Mouse (Mus musculus) v-Abl transformed pro-B cells (cell line): ENCODE measurements around the gene Dvl1.

Experiments
- in situ Hi-C, 2 experiments: fragments of 400-800 bp; cut with MboI; formaldehyde crosslinking; loops; one replicate each; pipeline ENCODE4 v1.15.1; 2025; ENCODE audit not compliant: unreplicated experiment in 2 of 2

Gene Dvl1

GRCm38 (mm10) chr4:155846871-155847578, at the start of gene Dvl1:
Dvl1 (plus strand) TSS chr4:155847402.
- in situ Hi-C loops, result no loop called here

- in situ Hi-C loops, result loop anchor here in 1 of 2 experiments (25.0 kb wide), 1 partner anchor 715 kb away; the partner anchor contains the start of genes Morn1 and Rer1
Observed at GRCm38 (mm10) chr4:155802075-155802474, 45.1 kb upstream of the Dvl1 start.

GRCm38 (mm10) chr4:155802741-155803339, 44.4 kb upstream of the Dvl1 start, which contains the start of gene Mrpl20:
Mrpl20 (plus strand) TSS chr4:155802878.
- in situ Hi-C loops, result loop anchor here in 1 of 2 experiments (25.0 kb wide), 1 partner anchor 716 kb away; the partner anchor contains the start of genes Morn1 and Rer1

GRCm38 (mm10) chr4:155803340-155804041, 43.7 kb upstream of the Dvl1 start:
- in situ Hi-C loops, result loop anchor here in 1 of 2 experiments (25.0 kb wide), 1 partner anchor 716 kb away; the partner anchor contains the start of genes Morn1 and Rer1

GRCm38 (mm10) chr4:155807841-155808240, 39.4 kb upstream of the Dvl1 start:
- in situ Hi-C loops, result loop anchor here in 1 of 2 experiments (25.0 kb wide), 1 partner anchor 721 kb away; the partner anchor contains the start of genes Morn1 and Rer1

- in situ Hi-C loops, result loop anchor here in 1 of 2 experiments (25.0 kb wide), 1 partner anchor 725 kb away; the partner anchor contains the start of genes Morn1 and Rer1
Observed at GRCm38 (mm10) chr4:155811929-155812664, 35.1 kb upstream of the Dvl1 start, which contains the start of gene Ccnl2. Ccnl2 (plus strand) TSS chr4:155812489.

GRCm38 (mm10) chr4:155812665-155813181, 34.5 kb upstream of the Dvl1 start:
- in situ Hi-C loops, result loop anchor here in 1 of 2 experiments (25.0 kb wide), 1 partner anchor 725 kb away; the partner anchor contains the start of genes Morn1 and Rer1

- in situ Hi-C loops, result loop anchor here in 1 of 2 experiments (25.0 kb wide), 1 partner anchor 730 kb away; the partner anchor contains the start of genes Morn1 and Rer1
Observed at GRCm38 (mm10) chr4:155817533-155817932, 29.7 kb upstream of the Dvl1 start.

GRCm38 (mm10) chr4:155821025-155821424, 26.2 kb upstream of the Dvl1 start:
- in situ Hi-C loops, result loop anchor here in 1 of 2 experiments (25.0 kb wide), 1 partner anchor 734 kb away; the partner anchor contains the start of genes Morn1 and Rer1

GRCm38 (mm10) chr4:155823443-155823842, 23.8 kb upstream of the Dvl1 start:
- in situ Hi-C loops, result loop anchor here in 1 of 2 experiments (25.0 kb wide), 1 partner anchor 736 kb away; the partner anchor contains the start of genes Morn1 and Rer1

GRCm38 (mm10) chr4:155829866-155830265, 17.3 kb upstream of the Dvl1 start:
- in situ Hi-C loops, result loop anchor here (5.0 to 10.0 kb wide), 2 partner anchors 115 to 117 kb away; partner anchors contain the start of gene Ube2j2 (in 1 of the 2)

- in situ Hi-C loops, result loop anchor here (5.0 to 10.0 kb wide), 2 partner anchors 114 to 117 kb away; partner anchors contain the start of gene Ube2j2 (in 1 of the 2)
Observed at GRCm38 (mm10) chr4:155830596-155830995, 16.6 kb upstream of the Dvl1 start.

- in situ Hi-C loops, result loop anchor here (5.0 to 10.0 kb wide), 2 partner anchors 114 to 116 kb away; partner anchors contain the start of gene Ube2j2 (in 1 of the 2)
Observed at GRCm38 (mm10) chr4:155831205-155831766, 15.9 kb upstream of the Dvl1 start, which contains the start of gene Aurkaip1. Aurkaip1 (plus strand) TSS chr4:155831272.

GRCm38 (mm10) chr4:155831831-155832230, 15.4 kb upstream of the Dvl1 start:
- in situ Hi-C loops, result loop anchor here (5.0 to 10.0 kb wide), 2 partner anchors 113 to 115 kb away; partner anchors contain the start of gene Ube2j2 (in 1 of the 2)

- in situ Hi-C loops, result loop anchor here (5.0 to 10.0 kb wide), 2 partner anchors 112 to 115 kb away; partner anchors contain the start of gene Ube2j2 (in 1 of the 2)
Observed at GRCm38 (mm10) chr4:155832321-155832720, 14.9 kb upstream of the Dvl1 start.

- in situ Hi-C loops, result loop anchor here (5.0 to 10.0 kb wide), 2 partner anchors 112 to 114 kb away; partner anchors contain the start of gene Ube2j2 (in 1 of the 2)
Observed at GRCm38 (mm10) chr4:155833234-155833633, 14.0 kb upstream of the Dvl1 start.

- in situ Hi-C loops, result loop anchor here (5.0 to 10.0 kb wide), 2 partner anchors 111 to 113 kb away; partner anchors contain the start of gene Ube2j2 (in 1 of the 2)
Observed at GRCm38 (mm10) chr4:155833836-155834235, 13.4 kb upstream of the Dvl1 start.

GRCm38 (mm10) chr4:155837404-155838010, 9.7 kb upstream of the Dvl1 start:
- in situ Hi-C loops, result loop anchor here in 1 of 2 experiments (10.0 kb wide), 1 partner anchor 107 kb away; the partner anchor contains the start of gene Ube2j2
